Mouse (Mus musculus) right cerebral cortex, postnatal 4 days (tissue): ENCODE data around the gene Tsga8.

ENCODE experiments used
- DNase-seq: peaks from one replicate; pipeline ENCODE4 v3.0.0-alpha.2; 2022

Tsga8 gene

GRCm38 (mm10) chrX:83487598-83487997, at the start of gene Tsga8:
Gene Tsga8 (minus strand): TSS chrX:83487924.
- DNase-seq: no peak
